Mouse (Mus musculus): ENCODE results near the gene Alox8.

- no peak for TF ChIP-seq POLR2A (IDR thresholded peaks at IDR 0.05; ENCODE audit: borderline replicate concordance, insufficient read depth, low read length)
- no peak for TF ChIP-seq CTCF (IDR thresholded peaks at IDR 0.05; ENCODE audit: borderline replicate concordance, insufficient read depth, low read depth, low read length)
Observed at GRCm38 (mm10) chr11:69233141-69233540, 35.5 kb upstream of the Alox8 start.
